Mouse (Mus musculus): ENCODE data around the gene Pop4. TPM values are rescaled to one million over a fixed set of nuclear protein-coding genes. Genes with fewer than 3 reads are reported as not detected.

The Pop4 gene
- polyA plus RNA-seq, 1 experiment from 2014 or later: 11.2 TPM

GRCm38 (mm10) chr7:38215281-38215680 lies 55.9 kb downstream of the Pop4 start:
- H3K4me3 ChIP-seq (ENCODE audit: low read depth, low read length): no peak overlapping the region
- H3K4me2 ChIP-seq (ENCODE audit: low read depth, low read length): no peak overlapping the region
- WGBS (ENCODE audit: insufficient replicate concordance): 43% methylated on average over 7 of the region's 7 CpGs
- no peak overlapping the region for H3K27ac ChIP-seq (ENCODE audit: low read length)
- no peak overlapping the region for H3K9ac ChIP-seq (ENCODE audit: low read depth, low read length)
- H3K27me3 ChIP-seq (ENCODE audit: control insufficient read depth, insufficient read depth, low read depth, low read length): no peaks in the 10 kb centered on the region
- ATAC-seq (ENCODE audit: low read depth): no peak
- no peaks in the 10 kb centered on the region for H3K9me3 ChIP-seq (replicated peaks; ENCODE audit: control insufficient read depth, low read length)
- no peaks in the 10 kb centered on the region; the same call in 1 of the 2 replicates for H3K4me1 ChIP-seq (ENCODE audit: control insufficient read depth, low read depth, low read length)
- H3K36me3 ChIP-seq (ENCODE audit: control insufficient read depth, insufficient read depth): no peaks in the 10 kb centered on the region

GRCm38 (mm10) chr7:38214473-38215214 lies 56.6 kb downstream of the Pop4 start:
- Histone ChIP-seq H3K9me3 (replicated peaks; ENCODE audit: control insufficient read depth, low read length) (no peaks in the 10 kb centered on the region), H3K27ac (ENCODE audit: low read length) (no peak overlapping the region), H3K4me3 (ENCODE audit: low read depth, low read length) (no peak overlapping the region), H3K27me3 (ENCODE audit: control insufficient read depth, insufficient read depth, low read depth, low read length) (no peaks in the 10 kb centered on the region), H3K9ac (ENCODE audit: low read depth, low read length) (no peak overlapping the region), H3K4me2 (ENCODE audit: low read depth, low read length) (no peak overlapping the region), H3K4me1 (ENCODE audit: control insufficient read depth, low read depth, low read length) (peaks cover 1% of the 10 kb centered on the region; the same call in 1 of the 2 replicates), H3K36me3 (ENCODE audit: control insufficient read depth, insufficient read depth) (no peaks in the 10 kb centered on the region)
- WGBS (ENCODE audit: insufficient replicate concordance): 13% methylated on average over 5 of the region's 5 CpGs
- ATAC-seq (ENCODE audit: low read depth): no peak

DNA sequence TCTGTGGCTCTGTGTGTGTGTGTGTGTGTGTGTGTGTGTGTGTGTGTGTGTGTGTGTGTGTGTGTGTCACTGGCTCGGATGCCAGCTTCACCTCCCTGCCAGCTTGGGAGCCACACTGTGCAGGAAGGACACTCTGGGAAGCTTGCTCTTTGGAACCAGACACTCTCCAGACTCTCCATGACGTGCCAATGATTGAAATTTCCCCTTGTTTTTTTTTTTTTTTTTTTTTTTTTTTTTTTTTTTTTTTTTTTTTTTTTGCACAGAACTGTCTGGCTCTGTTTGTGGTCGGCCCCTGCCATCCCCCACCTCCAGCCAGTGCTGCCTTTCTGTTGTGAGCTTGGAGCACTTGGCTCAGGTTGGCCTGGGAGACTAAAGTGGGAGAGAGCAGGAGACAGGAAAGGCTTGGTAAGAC lies 58.6 kb downstream of the Pop4 start:
- no peak for ATAC-seq (ENCODE audit: low read depth)
- H3K27me3 ChIP-seq (ENCODE audit: control insufficient read depth, insufficient read depth, low read depth, low read length): no peaks in the 10 kb centered on the region
- 28% methylated on average over 3 of the region's 3 CpGs for WGBS (ENCODE audit: insufficient replicate concordance)

More for the DNA sequence above, 58.6 kb downstream of the Pop4 start:
- no peak overlapping the region for H3K4me2 ChIP-seq (ENCODE audit: low read depth, low read length)
- no peaks in the 10 kb centered on the region for H3K9me3 ChIP-seq (replicated peaks; ENCODE audit: control insufficient read depth, low read length)
- H3K4me3 ChIP-seq (ENCODE audit: low read depth, low read length): no peak overlapping the region
- peaks cover 5% of the 10 kb centered on the region; the same call in 1 of the 2 replicates for H3K4me1 ChIP-seq (ENCODE audit: control insufficient read depth, low read depth, low read length)
- no peak overlapping the region for H3K27ac ChIP-seq (ENCODE audit: low read length)
- H3K9ac ChIP-seq (ENCODE audit: low read depth, low read length): no peak overlapping the region
- H3K36me3 ChIP-seq (ENCODE audit: control insufficient read depth, insufficient read depth): no peaks in the 10 kb centered on the region

Other genes starting within 250 kb of the Pop4 start
- gene Uri1, start 247.9 kb downstream of the Pop4 start, polyA plus RNA-seq (2015; fragmentation: Nextera tagmentation; extraction: Ambion mirVana): 8.8 and 9.1 TPM in 2 replicates
- gene Ccne1, start 163.9 kb downstream of the Pop4 start, polyA plus RNA-seq (2015; fragmentation: Nextera tagmentation; extraction: Ambion mirVana): 59.0 and 68.6 TPM in 2 replicates
- 20.2 and 21.6 TPM in 2 replicates for gene 1600014C10Rik, start 88.2 kb downstream of the Pop4 start, polyA plus RNA-seq (2015; fragmentation: Nextera tagmentation; extraction: Ambion mirVana)
- gene Plekhf1, start 43.4 kb downstream of the Pop4 start, polyA plus RNA-seq (2015; fragmentation: Nextera tagmentation; extraction: Ambion mirVana): 0.52 and 0.54 TPM in 2 replicates